Mouse (Mus musculus) gastrocnemius, postnatal 36 days (tissue): ENCODE measurements around the gene Arhgap21. TPM values are rescaled to one million over a fixed set of nuclear protein-coding genes. Genes with fewer than 3 reads are reported as not detected.
A peak's percentile ranks its signal among the peaks of the same experiment; 100 is the strongest.

ENCODE experiments used
- DNase-seq, 2 experiments: peaks; one replicate each; pipeline ENCODE4 v3.0.0; 2022
- intact Hi-C: fragments of 180-260 bp; cut with DNase I; formaldehyde crosslinking; loops from one replicate; pipeline ENCODE4 v1.15.1; 2025
- total RNA-seq, 2 experiments: library from RNA; stranded (reverse); gene quantifications; 2 replicates each; pipeline ENCODE4 v1.2.3; 2021

Arhgap21 gene
- total RNA-seq, 2 experiments from 2014 or later, result 25.2 to 28.7 TPM

GRCm38 (mm10) chr2:20967646-20968351, 882 bp downstream of the Arhgap21 start:
- DNase-seq, result peak in 1 of 2 experiments; percentile 38
- intact Hi-C loops, result loop anchor here (5.0 kb wide), 2 partner anchors 65 to 220 kb away; no protein-coding TSS in a partner anchor

DNA sequence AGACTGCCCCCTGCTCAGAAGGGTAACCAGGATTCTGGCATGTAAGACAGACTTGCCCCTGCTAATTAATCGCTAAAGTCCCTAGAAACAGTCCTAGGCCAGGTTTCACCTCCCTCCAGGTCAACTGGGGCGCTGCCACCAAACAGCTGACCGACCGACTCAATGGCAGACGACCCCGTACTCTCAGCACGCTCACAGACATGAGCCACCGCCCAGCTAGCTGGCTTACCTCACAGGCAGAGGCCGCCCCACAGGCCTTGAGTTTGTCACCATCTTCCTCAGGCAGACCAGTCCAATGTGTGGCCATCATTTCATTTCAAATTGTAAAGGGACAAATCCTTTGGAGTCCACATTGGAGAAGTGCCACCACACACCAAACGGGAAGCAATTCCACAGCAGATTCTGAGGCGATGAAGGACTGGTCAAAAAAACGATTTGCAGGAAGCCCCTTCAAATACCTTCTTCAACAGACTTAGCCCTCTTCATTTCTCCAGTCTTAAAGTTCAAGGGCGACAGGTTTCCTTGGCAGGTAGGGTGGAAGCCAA, 1.5 kb downstream of the Arhgap21 start:
- DNase-seq, result peak in 1 of 2 experiments; percentile 32
- intact Hi-C loops, result loop anchor here (5.0 kb wide), 2 partner anchors 65 to 220 kb away; no protein-coding TSS in a partner anchor

GRCm38 (mm10) chr2:20966176-20967100, 2.2 kb downstream of the Arhgap21 start:
- intact Hi-C loops, result loop anchor here (5.0 kb wide), 2 partner anchors 64 to 221 kb away; no protein-coding TSS in a partner anchor
- DNase-seq, result no peak

GRCm38 (mm10) chr2:20965361-20965760, 3.3 kb downstream of the Arhgap21 start:
- no peak for DNase-seq
- intact Hi-C loops, result loop anchor here (5.0 kb wide), 2 partner anchors 63 to 222 kb away; no protein-coding TSS in a partner anchor

- intact Hi-C loops, result no loop called here
- DNase-seq, result no peak
Measured at GRCm38 (mm10) chr2:20964461-20964860, 4.2 kb downstream of the Arhgap21 start.

GRCm38 (mm10) chr2:20963226-20963805, 5.4 kb downstream of the Arhgap21 start:
- intact Hi-C loops, result no loop called here
- no peak for DNase-seq

DNA sequence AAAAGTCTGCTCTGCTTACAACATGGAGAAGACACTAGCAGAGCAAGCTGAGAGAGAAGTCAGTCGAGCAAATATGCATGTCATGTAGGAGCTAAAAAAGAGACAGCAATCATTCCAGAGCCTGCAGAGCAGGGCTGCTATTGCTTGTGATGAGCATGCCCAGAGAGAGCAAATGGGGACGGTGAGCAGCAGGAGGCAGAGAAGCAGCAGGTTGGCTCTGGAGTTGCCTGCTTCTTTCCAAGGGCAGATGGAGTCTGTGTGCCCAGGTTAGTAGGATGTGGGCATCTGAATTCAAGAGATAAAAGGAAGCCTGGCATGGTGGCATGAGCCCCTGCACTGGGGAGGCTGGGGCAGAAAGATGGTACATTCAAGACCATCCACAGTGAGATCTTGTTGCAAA, 6.4 kb downstream of the Arhgap21 start:
- DNase-seq, result no peak
- intact Hi-C loops, result no loop called here

DNA sequence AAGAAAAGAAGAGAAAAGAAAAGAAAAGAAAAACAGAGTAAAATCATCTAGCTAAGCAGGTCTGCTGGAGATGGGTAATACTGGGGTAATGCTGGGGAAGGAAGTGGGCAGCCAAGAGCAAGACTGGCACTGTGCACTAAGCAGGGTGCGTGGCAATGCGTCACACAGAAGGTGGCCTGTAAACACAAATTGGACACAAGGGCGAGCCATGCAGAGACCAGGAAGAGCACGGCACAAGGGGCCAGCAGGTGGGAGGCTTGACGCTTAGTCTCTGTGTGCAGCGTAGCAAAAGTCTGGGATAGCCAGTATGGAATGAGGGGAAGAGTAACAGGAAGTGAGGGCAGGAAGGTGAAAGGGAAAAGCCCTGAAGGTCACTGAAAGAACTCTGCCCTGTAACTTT, 6.9 kb downstream of the Arhgap21 start:
- DNase-seq, result no peak
- intact Hi-C loops, result no loop called here

- DNase-seq, result no peak
- intact Hi-C loops, result no loop called here
Measured at GRCm38 (mm10) chr2:20961295-20961694, 7.4 kb downstream of the Arhgap21 start.

DNA sequence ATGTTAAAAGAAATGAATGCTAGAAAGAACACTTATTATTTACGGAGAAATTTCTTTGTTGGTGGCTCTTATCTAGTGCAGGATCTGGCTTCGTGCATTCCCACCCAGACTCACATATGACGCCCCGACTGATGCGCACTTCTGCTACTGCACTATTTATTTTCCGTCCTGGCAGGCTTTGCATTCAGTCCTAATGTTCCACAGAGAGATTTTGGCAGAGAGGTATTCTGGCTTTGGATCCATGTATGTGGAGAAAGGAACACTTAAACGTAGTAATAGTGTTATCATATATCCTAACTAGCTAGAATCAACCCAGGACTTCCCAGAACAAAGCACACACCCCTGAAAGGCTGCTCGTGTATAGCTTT, 8.0 kb downstream of the Arhgap21 start:
- no peak for DNase-seq
- intact Hi-C loops, result no loop called here

GRCm38 (mm10) chr2:20959906-20960667, 8.6 kb downstream of the Arhgap21 start:
- DNase-seq, result no peak
- intact Hi-C loops, result no loop called here

DNA sequence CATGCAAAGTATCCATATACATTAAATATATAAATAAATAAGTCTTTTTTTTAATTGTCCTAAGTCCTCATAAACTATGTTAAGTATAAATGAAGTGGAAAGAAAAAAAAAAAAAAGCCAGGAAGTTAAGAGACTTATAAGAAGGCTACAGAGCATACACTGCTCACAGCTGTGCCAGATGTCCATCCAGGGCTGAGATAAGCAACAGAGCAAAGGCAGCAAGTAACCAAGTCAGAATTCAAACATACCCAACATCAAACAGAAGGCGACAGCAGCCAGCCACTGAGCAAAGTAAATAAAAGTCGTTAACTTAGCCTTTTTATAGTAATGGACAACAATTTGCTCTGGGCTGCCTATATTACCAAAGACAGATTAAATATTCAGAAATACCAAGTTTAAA, 9.6 kb downstream of the Arhgap21 start:
- intact Hi-C loops, result no loop called here
- no peak for DNase-seq

DNA sequence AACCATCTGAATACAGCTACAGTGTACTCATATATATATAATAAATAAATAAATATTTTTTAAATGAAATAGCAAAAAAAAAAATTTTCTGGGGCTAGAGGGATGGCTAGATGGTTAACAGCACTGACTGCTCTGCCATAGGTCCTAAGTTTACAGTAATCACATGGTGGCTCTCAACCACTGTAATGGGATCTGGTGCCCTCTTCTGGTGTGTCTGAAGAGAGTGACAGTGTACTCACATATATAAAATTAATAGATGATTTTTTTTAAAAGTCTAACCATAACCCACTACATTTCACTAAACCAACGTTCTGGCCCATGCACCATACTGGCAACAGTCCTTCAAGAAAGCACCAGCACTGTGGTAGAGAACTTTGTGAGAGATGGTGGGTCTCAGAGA, 10.7 kb downstream of the Arhgap21 start:
- no peak for DNase-seq
- intact Hi-C loops, result no loop called here

GRCm38 (mm10) chr2:20956716-20957115, 12.0 kb downstream of the Arhgap21 start:
- intact Hi-C loops, result no loop called here
- DNase-seq, result no peak

DNA sequence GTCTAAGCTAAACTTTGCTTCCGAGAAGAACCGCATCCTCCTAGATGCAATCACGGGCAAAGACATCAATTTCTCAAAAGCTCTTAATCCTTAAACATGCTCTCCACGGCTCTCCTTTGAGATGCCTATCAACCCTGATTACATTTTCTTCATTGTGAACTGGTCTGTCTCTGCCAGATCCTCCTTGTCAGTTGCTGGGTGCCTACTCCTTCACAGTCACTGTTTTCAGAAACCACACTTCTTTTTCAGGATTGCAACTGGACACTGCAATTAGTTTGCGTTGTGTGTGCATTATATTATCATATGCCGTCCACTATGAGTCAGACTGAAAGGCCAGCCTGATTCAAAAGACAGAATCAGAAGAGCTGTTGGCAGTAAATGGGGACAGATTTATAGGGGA, 12.7 kb downstream of the Arhgap21 start:
- intact Hi-C loops, result no loop called here
- DNase-seq, result no peak

DNA sequence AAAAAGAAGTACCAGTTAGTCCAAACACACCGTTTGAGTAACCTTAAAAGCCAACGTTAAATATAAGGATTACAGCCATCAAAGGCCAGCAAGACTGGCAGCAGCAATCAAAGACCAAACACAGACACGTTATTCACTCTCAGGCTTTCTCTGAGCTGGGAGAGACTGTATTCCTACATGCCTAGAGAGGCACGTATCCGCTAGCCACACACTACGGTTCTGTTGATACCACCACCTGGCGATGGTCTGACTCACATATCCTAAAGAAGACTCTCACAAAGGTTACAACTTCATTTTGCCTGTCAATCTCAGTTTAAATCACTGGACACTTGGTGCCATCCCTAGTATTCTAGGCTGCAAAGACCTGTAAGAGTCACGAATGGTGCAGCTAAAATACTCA, 13.3 kb downstream of the Arhgap21 start:
- no peak for DNase-seq
- intact Hi-C loops, result no loop called here

GRCm38 (mm10) chr2:20952716-20953115, 16.0 kb downstream of the Arhgap21 start:
- DNase-seq, result no peak
- intact Hi-C loops, result no loop called here

GRCm38 (mm10) chr2:20949168-20949567, 19.5 kb downstream of the Arhgap21 start:
- DNase-seq, result no peak
- intact Hi-C loops, result no loop called here

DNA sequence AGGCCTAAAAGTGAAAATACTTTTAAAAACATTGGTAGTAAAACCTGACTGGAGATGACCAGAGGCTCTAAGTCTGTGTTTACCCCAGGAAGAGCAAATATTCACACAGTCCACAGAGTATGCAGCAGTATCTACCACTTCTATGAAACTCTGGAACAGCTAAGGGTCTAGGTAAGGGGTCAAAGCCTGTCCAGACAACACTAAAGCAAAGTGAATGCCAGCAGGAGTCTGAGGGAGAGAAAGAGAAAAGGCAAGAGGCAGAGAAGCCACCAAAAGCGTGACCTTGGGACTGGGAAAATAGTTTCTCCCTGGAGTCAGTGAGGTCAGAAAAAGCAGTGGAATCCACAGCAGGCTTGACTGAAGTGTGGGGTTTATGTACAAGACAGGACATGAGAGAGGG, 21.6 kb downstream of the Arhgap21 start:
- intact Hi-C loops, result no loop called here

DNA sequence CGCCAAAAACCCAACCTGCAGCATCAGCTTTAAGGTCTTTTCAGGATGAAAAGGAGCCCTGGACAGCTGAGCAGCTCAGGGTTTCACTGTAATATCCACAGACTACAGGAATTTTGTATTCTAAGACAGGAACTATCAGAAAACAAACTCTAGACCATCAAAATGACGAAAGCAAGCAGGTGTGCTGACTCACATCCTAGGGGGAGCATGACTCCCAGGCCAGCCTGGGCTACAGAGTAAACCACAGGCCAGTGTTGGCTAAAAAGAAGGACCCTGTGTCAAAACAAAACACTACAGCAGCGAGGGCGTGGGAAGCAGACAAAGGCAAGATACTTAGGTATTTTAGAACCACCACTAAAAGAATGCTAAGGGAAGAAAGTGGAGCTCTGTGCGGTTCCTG, 23.1 kb downstream of the Arhgap21 start:
- intact Hi-C loops, result no loop called here

More for the DNA sequence above, 21.6 kb downstream of the Arhgap21 start:
- DNase-seq, result no peak

More for the DNA sequence above, 23.1 kb downstream of the Arhgap21 start:
- no peak for DNase-seq
